Mouse (Mus musculus): Measurements from ENCODE around the gene Erp27. TPM values are rescaled to one million over a fixed set of nuclear protein-coding genes. Genes with fewer than 3 reads are reported as not detected.
A peak's percentile ranks its signal among the peaks of the same experiment; 100 is the strongest.

The Erp27 gene
- polyA plus RNA-seq, 1 experiment from 2014 or later, result 0.18 TPM

DNA sequence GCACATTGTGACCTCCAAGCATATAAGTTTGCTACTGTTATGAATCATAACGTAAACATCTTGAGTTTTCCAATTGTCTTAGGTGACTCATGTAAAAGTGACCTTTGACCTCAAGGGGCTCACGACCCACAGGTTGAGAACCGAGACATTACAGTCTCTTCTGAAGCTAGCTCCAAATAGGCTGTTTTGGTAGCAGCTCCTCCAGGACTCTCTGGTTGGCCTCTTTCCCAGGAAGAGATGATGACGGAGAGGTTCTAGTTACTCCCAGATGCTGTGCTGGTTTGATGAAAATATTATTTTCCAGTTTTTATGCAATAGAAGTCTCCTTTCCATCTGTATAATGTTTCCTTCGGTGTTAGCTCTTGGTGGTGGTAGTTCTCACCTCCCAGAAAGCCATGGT is 53.1 kb downstream of the Erp27 start:
- Histone ChIP-seq H3K4me2 (ENCODE audit: low read length) (no peak overlapping the region), H3K9ac (ENCODE audit: low read depth, low read length) (no peak overlapping the region), H3K4me1 (ENCODE audit: control insufficient read depth, insufficient read depth, low read length) (no peaks in the 10 kb centered on the region), H3K27ac (ENCODE audit: low read length) (no peak overlapping the region), H3K4me3 (ENCODE audit: low read depth, low read length) (no peak overlapping the region), H3K36me3 (ENCODE audit: control insufficient read depth, insufficient read depth, low read length) (no peaks in the 10 kb centered on the region), H3K9me3 (replicated peaks; ENCODE audit: control insufficient read depth, low read length, poor library complexity, severe bottlenecking) (no peaks in the 10 kb centered on the region), H3K27me3 (ENCODE audit: control insufficient read depth, insufficient read depth, low read depth, low read length) (no peaks in the 10 kb centered on the region)
- no peak for ATAC-seq
- WGBS, result 84% methylated on average over 5 of the region's 5 CpGs

DNA sequence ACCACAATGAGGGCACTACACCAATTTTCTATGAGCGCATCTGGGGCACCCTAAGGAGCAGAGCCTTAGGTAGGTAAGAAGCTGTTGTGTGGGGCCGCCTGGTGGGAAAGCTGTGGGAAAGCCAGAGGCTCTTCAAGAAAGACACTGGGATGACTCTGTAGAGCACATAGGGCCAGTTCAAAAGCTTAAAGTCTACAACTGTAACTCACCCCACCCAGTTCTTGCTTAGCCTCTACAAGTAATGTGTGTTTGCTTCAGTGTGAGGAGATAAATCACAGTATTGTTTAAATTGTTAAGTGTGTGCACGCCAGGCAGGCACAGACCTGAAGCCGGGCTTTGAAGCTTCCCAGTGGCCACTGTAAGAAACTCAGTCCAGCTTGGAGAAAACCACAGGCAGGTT is 55.8 kb downstream of the Erp27 start:
- Histone ChIP-seq H3K4me3 (ENCODE audit: low read depth, low read length) (no peak overlapping the region), H3K4me1 (ENCODE audit: control insufficient read depth, insufficient read depth, low read length) (no peaks in the 10 kb centered on the region), H3K4me2 (ENCODE audit: low read length) (no peak overlapping the region), H3K9ac (ENCODE audit: low read depth, low read length) (no peak overlapping the region), H3K27ac (ENCODE audit: low read length) (no peak overlapping the region), H3K27me3 (ENCODE audit: control insufficient read depth, insufficient read depth, low read depth, low read length) (no peaks in the 10 kb centered on the region), H3K9me3 (replicated peaks; ENCODE audit: control insufficient read depth, low read length, poor library complexity, severe bottlenecking) (no peaks in the 10 kb centered on the region), H3K36me3 (ENCODE audit: control insufficient read depth, insufficient read depth, low read length) (no peaks in the 10 kb centered on the region)
- 83% methylated on average over 4 of the region's 4 CpGs for WGBS
- ATAC-seq, result no peak

DNA sequence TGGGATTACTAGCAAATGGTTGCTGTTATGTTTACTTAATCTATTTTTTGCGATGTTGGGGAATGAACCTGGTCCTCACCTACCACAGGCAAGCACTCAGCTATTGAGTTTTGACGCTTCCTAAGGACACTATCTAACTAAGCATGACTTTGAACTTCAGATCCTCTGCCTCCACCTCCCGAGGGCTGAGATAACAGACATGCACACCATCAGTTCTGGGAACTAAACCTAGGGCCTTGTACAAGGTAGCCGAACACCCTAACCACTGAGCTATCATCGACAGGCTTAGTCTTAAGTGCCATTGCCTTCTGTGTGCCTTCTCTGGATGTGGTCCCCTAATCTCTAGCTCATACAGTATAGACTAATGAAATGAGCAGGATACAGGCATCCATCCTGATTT is 56.6 kb downstream of the Erp27 start:
- H3K36me3 ChIP-seq (ENCODE audit: control insufficient read depth, insufficient read depth, low read length), result no peaks in the 10 kb centered on the region
- H3K4me2 ChIP-seq (ENCODE audit: low read length), result no peak overlapping the region
- no peak overlapping the region for H3K9ac ChIP-seq (ENCODE audit: low read depth, low read length)
- H3K27me3 ChIP-seq (ENCODE audit: control insufficient read depth, insufficient read depth, low read depth, low read length), result no peaks in the 10 kb centered on the region
- no peak overlapping the region for H3K27ac ChIP-seq (ENCODE audit: low read length)
- 92% methylated on average over 5 of the region's 5 CpGs for WGBS
- no peaks in the 10 kb centered on the region for H3K4me1 ChIP-seq (ENCODE audit: control insufficient read depth, insufficient read depth, low read length)
- ATAC-seq, result no peak
- H3K9me3 ChIP-seq (replicated peaks; ENCODE audit: control insufficient read depth, low read length, poor library complexity, severe bottlenecking), result no peaks in the 10 kb centered on the region
- H3K4me3 ChIP-seq (ENCODE audit: low read depth, low read length), result no peak overlapping the region

DNA sequence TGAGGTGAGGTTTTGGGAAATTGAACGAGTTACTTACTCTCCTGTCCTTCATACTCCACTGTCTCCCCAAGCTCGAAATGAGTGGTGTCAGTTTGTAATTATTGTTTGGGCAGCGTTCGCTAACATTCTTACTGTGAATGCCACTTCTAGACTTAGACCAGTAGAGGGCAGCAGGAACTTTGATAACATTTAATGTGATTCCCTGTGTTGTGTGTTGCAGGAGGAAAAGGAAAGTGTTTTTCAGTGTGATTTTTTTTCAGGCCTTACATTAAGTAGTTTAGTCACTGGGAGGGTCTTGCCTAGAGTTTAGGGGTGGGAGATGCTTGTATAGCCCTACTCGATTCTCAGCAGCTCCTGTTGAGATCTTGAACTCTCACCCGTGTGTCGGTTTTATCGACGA is 61.0 kb downstream of the Erp27 start:
- Histone ChIP-seq H3K9ac (ENCODE audit: low read depth, low read length) (no peak overlapping the region), H3K4me2 (ENCODE audit: low read length) (no peak overlapping the region), H3K36me3 (ENCODE audit: control insufficient read depth, insufficient read depth, low read length) (no peaks in the 10 kb centered on the region), H3K9me3 (replicated peaks; ENCODE audit: control insufficient read depth, low read length, poor library complexity, severe bottlenecking) (no peaks in the 10 kb centered on the region), H3K27ac (ENCODE audit: low read length) (no peak overlapping the region), H3K4me3 (ENCODE audit: low read depth, low read length) (no peak overlapping the region), H3K27me3 (ENCODE audit: control insufficient read depth, insufficient read depth, low read depth, low read length) (no peaks in the 10 kb centered on the region), H3K4me1 (ENCODE audit: control insufficient read depth, insufficient read depth, low read length) (no peaks in the 10 kb centered on the region)
- WGBS, result 53% methylated on average over 9 of the region's 9 CpGs
- ATAC-seq, result peak; percentile 45

DNA sequence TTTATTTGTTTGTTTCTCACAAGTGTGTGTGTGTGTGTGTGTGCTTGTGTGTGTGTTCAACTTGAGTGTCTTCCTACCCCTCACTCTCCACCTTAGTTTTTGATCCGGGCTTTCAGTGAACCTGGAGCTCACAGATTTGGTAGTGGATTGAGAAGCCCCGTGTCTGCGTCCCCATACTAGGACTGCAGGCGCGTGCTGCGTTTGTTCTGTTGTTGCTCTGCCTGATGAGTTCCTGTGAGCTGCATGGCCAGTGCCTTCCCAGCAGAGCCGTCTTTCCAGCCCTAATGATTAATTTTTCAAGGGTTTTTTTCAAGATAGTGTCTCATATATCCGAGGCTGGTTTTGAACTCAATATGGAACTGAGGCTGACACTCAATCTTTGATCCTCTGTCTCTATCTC is 63.6 kb downstream of the Erp27 start:
- H3K4me1 ChIP-seq (ENCODE audit: control insufficient read depth, insufficient read depth, low read length), result no peaks in the 10 kb centered on the region
- H3K9me3 ChIP-seq (replicated peaks; ENCODE audit: control insufficient read depth, low read length, poor library complexity, severe bottlenecking), result no peaks in the 10 kb centered on the region
- 79% methylated on average over 8 of the region's 8 CpGs for WGBS
- no peak overlapping the region for H3K4me2 ChIP-seq (ENCODE audit: low read length)
- ATAC-seq, result no peak
- H3K36me3 ChIP-seq (ENCODE audit: control insufficient read depth, insufficient read depth, low read length), result no peaks in the 10 kb centered on the region
- H3K4me3 ChIP-seq (ENCODE audit: low read depth, low read length), result no peak overlapping the region
- no peak overlapping the region for H3K9ac ChIP-seq (ENCODE audit: low read depth, low read length)
- H3K27ac ChIP-seq (ENCODE audit: low read length), result no peak overlapping the region
- no peaks in the 10 kb centered on the region for H3K27me3 ChIP-seq (ENCODE audit: control insufficient read depth, insufficient read depth, low read depth, low read length)

DNA sequence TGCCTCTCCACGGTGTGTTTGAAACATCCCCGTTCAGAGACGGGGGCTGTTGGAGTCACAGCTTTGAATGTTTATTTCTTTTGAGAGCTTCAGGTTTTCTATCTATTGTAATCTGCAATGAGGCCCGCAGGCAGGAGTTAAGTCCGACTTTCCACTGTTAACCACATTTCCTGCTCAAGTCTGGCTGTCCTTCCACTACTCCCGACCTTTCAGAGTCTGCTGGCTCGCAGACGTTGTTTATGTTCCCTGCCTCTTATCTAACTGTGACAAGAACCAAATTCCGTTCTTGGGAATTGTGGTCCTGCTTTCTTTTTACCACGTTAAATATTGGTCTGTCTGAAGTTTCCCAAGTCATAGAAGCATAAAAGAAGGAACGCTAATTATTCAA is 64.1 kb downstream of the Erp27 start:
- H3K9ac ChIP-seq (ENCODE audit: low read depth, low read length), result no peak overlapping the region
- H3K27ac ChIP-seq (ENCODE audit: low read length), result no peak overlapping the region
- H3K27me3 ChIP-seq (ENCODE audit: control insufficient read depth, insufficient read depth, low read depth, low read length), result no peaks in the 10 kb centered on the region
- H3K4me1 ChIP-seq (ENCODE audit: control insufficient read depth, insufficient read depth, low read length), result no peaks in the 10 kb centered on the region
- no peaks in the 10 kb centered on the region for H3K9me3 ChIP-seq (replicated peaks; ENCODE audit: control insufficient read depth, low read length, poor library complexity, severe bottlenecking)
- no peak overlapping the region for H3K4me2 ChIP-seq (ENCODE audit: low read length)
- ATAC-seq, result no peak
- WGBS, result 64% methylated on average over 11 of the region's 11 CpGs
- H3K4me3 ChIP-seq (ENCODE audit: low read depth, low read length), result no peak overlapping the region
- H3K36me3 ChIP-seq (ENCODE audit: control insufficient read depth, insufficient read depth, low read length), result no peaks in the 10 kb centered on the region

Other genes with a start within 250 kb of the Erp27 start
- 0.69 and 0.71 TPM in 2 replicates for gene Gucy2c, start 140.4 kb downstream of the Erp27 start, polyA plus RNA-seq (2015; fragmentation: Nextera tagmentation; extraction: Ambion mirVana)
- 0.68 and 0.70 TPM in 2 replicates for gene Hist4h4, start 117.8 kb downstream of the Erp27 start, polyA plus RNA-seq (2015; fragmentation: Nextera tagmentation; extraction: Ambion mirVana)
- gene H2afj, start 113.9 kb downstream of the Erp27 start, polyA plus RNA-seq (2015; fragmentation: Nextera tagmentation; extraction: Ambion mirVana), result 106 and 119 TPM in 2 replicates
- 0.85 and 1.1 TPM in 2 replicates for gene BC049715, start 94.6 kb downstream of the Erp27 start, polyA plus RNA-seq (2015; fragmentation: Nextera tagmentation; extraction: Ambion mirVana)
- gene Wbp11, start 93.9 kb downstream of the Erp27 start, polyA plus RNA-seq (2015; fragmentation: Nextera tagmentation; extraction: Ambion mirVana), result 74.2 and 80.5 TPM in 2 replicates
- 1.2 and 1.8 TPM in 2 replicates for gene Smco3, start 86.7 kb downstream of the Erp27 start, polyA plus RNA-seq (2015; fragmentation: Nextera tagmentation; extraction: Ambion mirVana)
- gene Art4, start 64.4 kb downstream of the Erp27 start, polyA plus RNA-seq (2015; fragmentation: Nextera tagmentation; extraction: Ambion mirVana), result 0.19 and 0.20 TPM in 2 replicates
- 11.2 and 16.3 TPM in 2 replicates for gene Mgp, start 46.4 kb downstream of the Erp27 start, polyA plus RNA-seq (2015; fragmentation: Nextera tagmentation; extraction: Ambion mirVana)
- gene Pde6h, start 1.7 kb upstream of the Erp27 start, polyA plus RNA-seq (2015; fragmentation: Nextera tagmentation; extraction: Ambion mirVana), result 0.08 TPM in 1 of 2 replicates, not detected in the other
- 11.9 and 12.7 TPM in 2 replicates for gene Arhgdib, start 19.7 kb upstream of the Erp27 start, polyA plus RNA-seq (2015; fragmentation: Nextera tagmentation; extraction: Ambion mirVana)
- 7.7 and 8.0 TPM in 2 replicates for gene Rerg, start 248.3 kb upstream of the Erp27 start, polyA plus RNA-seq (2015; fragmentation: Nextera tagmentation; extraction: Ambion mirVana)

Measured in midbrain, embryonic 16.5 days (tissue).